Mouse (Mus musculus): ENCODE results near the gene Uba5. TPM values are rescaled to one million over a fixed set of nuclear protein-coding genes. Genes with fewer than 3 reads are reported as not detected.

Gene Uba5
- total RNA-seq, 2 experiments from 2014 or later: 39.0 to 41.6 TPM

- DNase-seq (ENCODE audit: low spot score in 2 of 2): peak; percentile 97 to 100
- intact Hi-C loops (cut with DNase I): loop anchor here (5.0 kb wide), 1 partner anchor 380 kb away; no protein-coding TSS in a partner anchor
Measured at GRCm38 (mm10) chr9:104001921-104002859, 60.7 kb downstream of the Uba5 start, which contains the start of gene Nphp3. Nphp3 (plus strand) TSS chr9:104002544.

- DNase-seq (ENCODE audit: low spot score in 2 of 2): no peak
- intact Hi-C loops (cut with DNase I): loop anchor here (5.0 kb wide), 1 partner anchor 378 kb away; no protein-coding TSS in a partner anchor
Measured at GRCm38 (mm10) chr9:104000601-104001000, 62.3 kb downstream of the Uba5 start.

Other genes starting within 250 kb of the Uba5 start
- gene Nphp3, start 60.6 kb downstream of the Uba5 start, total RNA-seq (2021): 1 to 10 TPM; 5.5 to 8.4 TPM
- gene Gm28305, start 22.5 kb downstream of the Uba5 start, total RNA-seq (2021): not detected
- gene Acad11, start 243 bp upstream of the Uba5 start, total RNA-seq (2021): 10 to 100 TPM; 21.2 to 22.9 TPM
- gene Ackr4, start 63.8 kb upstream of the Uba5 start, total RNA-seq (2021): under 1 TPM; 0.35 to 0.47 TPM
- gene Dnajc13, start 199.8 kb upstream of the Uba5 start, total RNA-seq (2021): 10 to 100 TPM; 67.4 to 68.7 TPM